ENCODE assay signal across 8 mouse cellular contexts in genomic region chr7:35649071-35649470, GRCm38 (mm10). TPM values are rescaled to one million over a fixed set of nuclear protein-coding genes. Genes with fewer than 3 reads are reported as not detected.
DNase-seq lines count a peak whose midpoint lies in the region; ATAC-seq and TF ChIP-seq lines count a peak whose summit lies in the region.

No protein-coding gene starts in this region.

- peaks cover 2% of the 10 kb centered on the region; the same call in 1 of the 2 replicates for H3K9me3 ChIP-seq in G1E (replicated peaks)
- 0 out of 2 replicates have a peak, but pooled peaks cover 5% of the 10 kb centered on the region for H3K9me3 ChIP-seq in kidney, embryonic 14.5 days (ENCODE audit: control insufficient read depth, low read length)
- no peaks in the 10 kb centered on the region for H3K9me3 ChIP-seq in neural tube, embryonic 15.5 days (replicated peaks)

- peaks cover 19% of the 10 kb centered on the region for H3K36me3 ChIP-seq in G1E (replicated peaks)
- peaks cover 17% of the 10 kb centered on the region for H3K36me3 ChIP-seq in kidney, embryonic 14.5 days (ENCODE audit: control insufficient read depth, insufficient read depth, low read length)
- H3K36me3 ChIP-seq in neural tube, embryonic 15.5 days = peaks cover 13% of the 10 kb centered on the region

- H3K27ac ChIP-seq in kidney, embryonic 14.5 days (ENCODE audit: low read depth, low read length) = no peak overlapping the region
- H3K27ac ChIP-seq in neural tube, embryonic 15.5 days (replicated peaks) = no peak overlapping the region

- peak; percentile 53 for DNase-seq in cerebellum, adult 9-11 months
- no peak for DNase-seq in cerebellum, adult 9-10 months
- DNase-seq in G1E (ENCODE audit: low spot score) = no peak
- peak; percentile 14 for DNase-seq in embryo, embryonic 9.5 days (ENCODE audit: extremely low spot score)
- DNase-seq in cerebellum, adult 11 months = no peak

- peaks cover 11% of the 10 kb centered on the region for H3K27me3 ChIP-seq in G1E (ENCODE audit: insufficient read depth, low read length)
- H3K27me3 ChIP-seq in kidney, embryonic 14.5 days (ENCODE audit: control insufficient read depth, insufficient read depth, low read length) = no peaks in the 10 kb centered on the region
- H3K27me3 ChIP-seq in neural tube, embryonic 15.5 days (replicated peaks) = no peaks in the 10 kb centered on the region

- H3K4me1 ChIP-seq in G1E (ENCODE audit: insufficient read depth, low read depth, low read length) = peaks cover 33% of the 10 kb centered on the region
- H3K4me1 ChIP-seq in kidney, embryonic 14.5 days (ENCODE audit: control insufficient read depth, insufficient read depth, low read length) = no peaks in the 10 kb centered on the region; the same call in 1 of the 2 replicates
- H3K4me1 ChIP-seq in neural tube, embryonic 15.5 days = peaks cover 15% of the 10 kb centered on the region

- no peak for TF ChIP-seq CTCF in G1E (IDR thresholded peaks at IDR 0.05; ENCODE audit: low read depth, low read length)

- 45% methylated on average over 3 of the region's 3 CpGs for WGBS in kidney, embryonic 14.5 days
- 34% methylated on average over 3 of the region's 3 CpGs for WGBS in neural tube, embryonic 15.5 days

- no peak overlapping the region for H3K4me2 ChIP-seq in kidney, embryonic 14.5 days (replicated peaks; ENCODE audit: low read depth, low read length)
- H3K4me2 ChIP-seq in neural tube, embryonic 15.5 days = no peak overlapping the region

- H3K4me3 ChIP-seq in G1E (ENCODE audit: low read depth, low read length) = no peak overlapping the region; the same call in 1 of the 2 replicates
- H3K4me3 ChIP-seq in kidney, embryonic 14.5 days (ENCODE audit: low read length) = no peak overlapping the region
- no peak overlapping the region for H3K4me3 ChIP-seq in neural tube, embryonic 15.5 days (replicated peaks)

- H3K9ac ChIP-seq in kidney, embryonic 14.5 days (ENCODE audit: low read depth, low read length) = no peak overlapping the region
- H3K9ac ChIP-seq in neural tube, embryonic 15.5 days (replicated peaks) = no peak overlapping the region

- peak; percentile 61 for ATAC-seq in G1E (ENCODE audit: extremely low read depth, insufficient number of reproducible peaks, low FRiP score, poor library complexity, severe bottlenecking)
- ATAC-seq in kidney, embryonic 14.5 days (ENCODE audit: low FRiP score, low TSS enrichment) = peak; percentile 54; the same call in 1 of the 2 replicates
- peak; percentile 57 for ATAC-seq in megakaryocyte, adult 5-6 weeks (ENCODE audit: poor library complexity, severe bottlenecking)
- ATAC-seq in neural tube, embryonic 15.5 days (ENCODE audit: low FRiP score) = no peak

RNA-seq across cellular contexts. Expression of gene Pdcd5, which starts 1.8 kb away (rescaled TPM):
- total RNA-seq in G1E (2014; fragmentation: Nextera tagmentation) (115 and 130 TPM in 2 replicates), G1E (2017) (118 and 119 TPM in 2 replicates)
- 154 and 164 TPM in 2 replicates for polyA plus RNA-seq in G1E (2012)
- polyA plus RNA-seq in kidney, embryonic 14.5 days (2014; fragmentation: Nextera tagmentation; extraction: Ambion mirVana) = 288 and 371 TPM in 2 replicates
- total RNA-seq in megakaryocyte, adult 5-6 weeks (2015) = 76.4 and 86.1 TPM in 2 replicates
- 36.6 and 52.4 TPM in 2 replicates for total RNA-seq in megakaryocyte, adult 5-6 weeks (2017)
- polyA plus RNA-seq in neural tube, embryonic 15.5 days (2015; fragmentation: Nextera tagmentation; extraction: Ambion mirVana) = 245 and 246 TPM in 2 replicates

Comparison
In these comparisons a context has a peak if more than half of its experiments do, and no peak if none do; other contexts are left out.
1. DNase-seq: peak in cerebellum, adult 9-11 months (single experiment) and embryo, embryonic 9.5 days (single experiment); none in cerebellum, adult 9-10 months (single experiment), G1E (single experiment) and cerebellum, adult 11 months (single experiment).